Mouse (Mus musculus) mouse embryonic stem cell (cell line): ENCODE measurements around the gene Babam2.
"Not testable (repeated sequence)": the region's sequence is repeated elsewhere in the genome, so short reads cannot be mapped to it uniquely, and the experiment has no call there.

Experiments used
- in situ Hi-C, 2 experiments: fragments of 300-500 bp; cut with MboI; formaldehyde crosslinking; loops; 1 replicate in 1 of 2; 3 replicates in 1 of 2; pipeline ENCODE4 v1.14.3; 2019 to 2020; ENCODE audit warnings: low sequenced_read_pairs in 2 of 2, low pct_unique_long_range_greater_than_20kb in 1 of 2, mixed read lengths in 1 of 2; ENCODE audit not compliant: unreplicated experiment in 1 of 2

Gene Babam2

GRCm38 (mm10) chr5:31762773-31763172 lies 65.3 kb downstream of the Babam2 start:
- in situ Hi-C loops, result no loop called here

- in situ Hi-C loops, result no loop called here
These were observed 68.3 kb downstream of the Babam2 start for GRCm38 (mm10) chr5:31765824-31766223.

- in situ Hi-C loops, result no loop called here
These were observed 69.5 kb downstream of the Babam2 start for GRCm38 (mm10) chr5:31766841-31767542.

GRCm38 (mm10) chr5:31771486-31771885 lies 74.0 kb downstream of the Babam2 start:
- in situ Hi-C loops, result no loop called here

- in situ Hi-C loops, result no loop called here
These were observed 74.4 kb downstream of the Babam2 start for GRCm38 (mm10) chr5:31771921-31772320.

GRCm38 (mm10) chr5:31774976-31775375 lies 77.5 kb downstream of the Babam2 start:
- in situ Hi-C loops, result no loop called here

GRCm38 (mm10) chr5:31781624-31782023 lies 84.1 kb downstream of the Babam2 start:
- in situ Hi-C loops, result no loop called here

GRCm38 (mm10) chr5:31787201-31787600 lies 89.7 kb downstream of the Babam2 start:
- in situ Hi-C loops, result no loop called here

- in situ Hi-C loops, result no loop called here
These were observed 90.1 kb downstream of the Babam2 start for GRCm38 (mm10) chr5:31787622-31788021.

- in situ Hi-C loops, result no loop called here
These were observed 94.9 kb downstream of the Babam2 start for GRCm38 (mm10) chr5:31792338-31792737.

- in situ Hi-C loops, result no loop called here
These were observed 95.4 kb downstream of the Babam2 start for GRCm38 (mm10) chr5:31792863-31793262.

GRCm38 (mm10) chr5:31795414-31795813 lies 97.9 kb downstream of the Babam2 start:
- in situ Hi-C loops, result no loop called here

- in situ Hi-C loops, result no loop called here
These were observed 99.5 kb downstream of the Babam2 start for GRCm38 (mm10) chr5:31796979-31797378.

GRCm38 (mm10) chr5:31804211-31804610 lies 106.7 kb downstream of the Babam2 start:
- in situ Hi-C loops, result not testable (repeated sequence)

GRCm38 (mm10) chr5:31804751-31805150 lies 107.3 kb downstream of the Babam2 start:
- in situ Hi-C loops, result no loop called here

GRCm38 (mm10) chr5:31807312-31807711 lies 109.8 kb downstream of the Babam2 start:
- in situ Hi-C loops, result no loop called here

- in situ Hi-C loops, result no loop called here
These were observed 110.8 kb downstream of the Babam2 start for GRCm38 (mm10) chr5:31808271-31808670.

GRCm38 (mm10) chr5:31810796-31811662 lies 113.5 kb downstream of the Babam2 start:
- in situ Hi-C loops, result no loop called here

GRCm38 (mm10) chr5:31811663-31812001 lies 114.1 kb downstream of the Babam2 start:
- in situ Hi-C loops, result no loop called here

- in situ Hi-C loops, result no loop called here
These were observed 115.7 kb downstream of the Babam2 start for GRCm38 (mm10) chr5:31813156-31813675.
